Mouse (Mus musculus) gastrocnemius, adult 2 months (tissue): ENCODE data around the gene Srsf3. TPM values are rescaled to one million over a fixed set of nuclear protein-coding genes. Genes with fewer than 3 reads are reported as not detected.

Source experiments
- DNase-seq: peaks from one replicate; pipeline ENCODE4 v3.0.0; 2022
- H3K27ac ChIP-seq: fragments of 200-600 bp; 2 replicates; pipeline ENCODE4 v1.8.1; 2022; ENCODE audit warnings: mild to moderate bottlenecking
- H3K4me3 ChIP-seq: fragments of 200-600 bp; 2 replicates; pipeline ENCODE4 v1.8.1; 2022; ENCODE audit warnings: mild to moderate bottlenecking, moderate library complexity
- CTCF ChIP-seq: fragments of 200-600 bp; IDR thresholded peaks from 2 replicates; pipeline ENCODE4 v1.8.1; 2022; ENCODE audit warnings: antibody characterized with exemption, mild to moderate bottlenecking, moderate library complexity
- intact Hi-C: fragments of 180-260 bp; cut with DNase I; formaldehyde crosslinking; loops from one replicate; pipeline ENCODE4 v1.15.1; 2025
- total RNA-seq, 2 experiments: library from RNA; stranded (reverse); gene quantifications; 2 replicates each; pipeline ENCODE4 v1.2.3; 2021

Gene Srsf3
- total RNA-seq, 2 experiments from 2014 or later = 38.8 to 55.6 TPM

DNA sequence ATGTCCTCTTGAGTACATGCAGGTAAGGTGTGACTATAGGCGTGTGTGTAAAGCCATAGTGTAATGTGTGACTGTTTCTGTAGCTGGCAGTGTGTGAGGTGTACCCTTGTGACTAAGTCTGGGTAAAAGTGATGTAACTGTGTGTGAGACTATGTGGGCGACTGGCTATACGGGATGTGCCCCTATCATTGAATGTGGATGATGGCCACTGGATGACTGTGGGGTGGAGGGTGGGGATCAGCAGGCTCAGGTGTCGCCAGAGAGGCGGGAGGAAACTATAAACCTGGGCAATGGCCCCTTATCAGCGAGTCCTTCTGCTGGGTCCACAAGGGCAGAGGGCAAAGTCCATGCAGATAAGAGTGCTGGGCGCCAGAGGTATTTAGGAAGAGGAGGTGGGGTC is 17.5 kb downstream of the Srsf3 start:
- Histone ChIP-seq H3K4me3 (no peak overlapping the region), H3K27ac (peak overlapping the region; percentile 79; the same call in 1 of the 2 replicates)
- intact Hi-C loops = loop anchor here (1.0 to 2.0 kb wide), 3 partner anchors 45 to 197 kb away; no protein-coding TSS in a partner anchor
- DNase-seq = no peak
- no peak for TF ChIP-seq CTCF

DNA sequence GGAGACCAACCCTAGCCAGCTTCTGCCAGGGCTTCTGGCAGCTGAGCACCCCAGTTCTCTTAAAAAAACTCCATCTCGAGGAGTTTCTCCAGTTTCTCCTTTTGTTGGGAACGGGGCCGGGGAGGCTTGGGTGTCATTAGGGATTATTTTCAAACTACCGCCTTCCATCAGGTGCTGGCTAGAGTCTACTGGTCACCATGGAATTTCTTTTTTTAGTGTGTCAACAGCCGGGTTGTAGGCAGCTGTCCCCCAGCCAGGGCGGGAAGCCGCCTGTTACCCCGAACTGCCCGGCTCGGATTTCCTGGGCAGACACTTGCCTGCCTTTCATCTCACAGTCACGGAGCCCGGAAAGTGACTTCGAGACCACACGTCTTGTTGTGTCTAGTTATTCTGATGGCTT is 18.4 kb downstream of the Srsf3 start:
- intact Hi-C loops = no loop called here
- Histone ChIP-seq H3K4me3 (peak overlapping the region; percentile 49), H3K27ac (peak overlapping the region; percentile 79)
- DNase-seq = peak; percentile 89
- no peak for TF ChIP-seq CTCF

DNA sequence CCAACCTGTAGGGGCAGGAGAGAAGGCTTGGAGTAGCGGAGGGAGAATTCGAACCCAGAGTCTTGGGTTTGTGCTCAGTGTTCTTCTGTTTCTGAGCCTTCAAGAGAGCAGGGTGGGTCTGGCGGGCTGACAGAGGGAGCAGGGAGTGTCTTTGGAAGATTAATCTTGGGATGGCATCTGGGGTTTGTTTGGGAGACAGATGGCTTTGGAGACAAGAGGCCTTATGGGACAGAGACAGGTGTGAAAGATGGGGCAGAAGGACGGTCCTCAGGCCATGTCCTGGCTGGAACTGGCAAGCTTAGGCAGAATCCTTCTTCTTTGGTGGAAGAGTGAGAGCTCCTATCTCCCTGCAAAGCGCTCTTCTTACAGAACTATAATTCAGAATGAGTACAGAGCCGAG is 20.6 kb downstream of the Srsf3 start:
- TF ChIP-seq CTCF = no peak
- Histone ChIP-seq H3K4me3 (no peak overlapping the region), H3K27ac (peak overlapping the region; percentile 73; the same call in 1 of the 2 replicates)
- no peak for DNase-seq
- intact Hi-C loops = no loop called here

DNA sequence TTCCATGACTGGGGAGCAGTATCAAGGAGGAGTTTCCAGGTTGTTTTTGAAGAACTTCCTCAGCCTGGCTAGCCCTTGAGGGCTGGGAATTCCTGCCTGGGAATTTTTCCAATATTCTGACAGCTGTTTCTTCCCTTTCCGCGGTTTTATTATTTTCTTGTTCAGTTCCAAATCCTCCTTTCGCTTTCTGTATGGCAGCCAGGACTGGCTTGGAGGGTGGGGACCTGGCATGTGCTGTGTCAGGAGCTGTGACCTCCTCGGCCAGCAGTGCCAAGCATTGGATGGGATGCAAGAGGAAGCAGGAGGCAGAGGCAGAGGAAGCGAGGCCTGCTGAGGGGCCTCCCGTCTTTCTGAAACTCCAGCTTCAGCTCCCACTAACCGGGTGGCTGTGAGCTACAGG is 21.4 kb downstream of the Srsf3 start:
- peak overlapping the region; percentile 73 for H3K27ac ChIP-seq
- no peak for TF ChIP-seq CTCF
- DNase-seq = peak; percentile 80
- peak overlapping the region; percentile 20 for H3K4me3 ChIP-seq
- intact Hi-C loops = no loop called here

DNA sequence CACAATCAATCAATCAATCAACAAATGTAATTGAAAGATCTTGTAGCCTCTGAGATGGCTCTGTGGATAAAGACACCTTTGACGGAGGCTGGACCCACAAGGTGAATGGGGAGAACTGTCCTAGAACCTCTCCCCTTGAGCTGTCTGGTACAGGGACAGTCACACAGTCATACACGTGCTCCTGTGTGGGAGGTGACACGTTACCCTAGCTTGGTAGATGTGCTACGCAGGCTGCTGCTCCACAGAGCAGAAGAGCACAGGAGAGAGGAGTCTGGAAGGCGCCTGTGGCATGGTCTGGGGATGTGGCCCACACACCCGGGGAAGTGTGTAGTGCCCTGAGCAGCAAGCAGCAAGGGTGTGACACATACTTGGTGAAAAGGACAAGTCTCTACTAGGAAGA is 22.0 kb downstream of the Srsf3 start:
- intact Hi-C loops = no loop called here
- Histone ChIP-seq H3K4me3 (no peak overlapping the region), H3K27ac (peak overlapping the region; percentile 24; the same call in 1 of the 2 replicates)
- no peak for DNase-seq
- no peak for TF ChIP-seq CTCF

DNA sequence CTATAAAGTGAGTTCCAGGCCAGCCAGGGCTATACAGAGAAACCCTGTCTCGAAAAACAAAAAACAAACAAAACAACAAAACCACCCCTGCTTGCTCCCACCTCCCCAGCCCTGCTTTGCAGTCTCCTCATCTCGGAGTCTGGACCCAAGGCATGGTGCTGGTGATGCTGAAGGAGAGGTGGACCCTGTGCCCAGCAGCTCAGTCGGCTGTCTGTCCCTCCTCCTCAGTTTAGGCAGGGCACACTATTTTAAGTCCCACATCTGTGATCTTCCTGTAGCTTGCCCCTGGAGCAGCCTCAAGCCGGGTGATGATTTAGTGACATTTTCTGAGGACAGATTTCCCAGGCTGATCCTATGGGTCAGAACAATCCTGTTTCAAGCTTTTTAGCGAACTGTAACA is 23.2 kb downstream of the Srsf3 start:
- no peak for DNase-seq
- Histone ChIP-seq H3K4me3 (no peak overlapping the region), H3K27ac (peak overlapping the region; percentile 57)
- intact Hi-C loops = no loop called here
- no peak for TF ChIP-seq CTCF

DNA sequence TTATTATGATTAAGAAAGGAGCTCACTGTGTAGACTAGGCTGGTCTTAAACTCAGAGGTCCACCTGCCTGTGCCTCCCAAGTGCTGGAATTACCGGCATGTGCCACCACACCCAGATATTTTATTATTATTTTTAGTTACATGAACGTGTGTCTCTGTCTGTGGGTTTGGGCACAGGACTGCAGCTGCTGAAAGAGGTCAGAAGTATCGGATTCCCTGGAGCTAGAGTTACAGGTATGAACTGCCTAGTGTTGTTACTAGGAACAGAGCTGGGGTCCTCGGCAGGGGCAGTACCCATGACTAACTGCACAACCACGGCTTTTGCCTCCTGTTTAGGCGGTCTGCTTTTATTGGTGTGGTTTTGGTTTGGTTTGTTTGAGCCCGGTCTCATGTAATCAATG is 23.8 kb downstream of the Srsf3 start:
- intact Hi-C loops = loop anchor here (2.0 kb wide), 1 partner anchor 37 kb away; no protein-coding TSS in a partner anchor
- no peak for TF ChIP-seq CTCF
- no peak for DNase-seq
- H3K4me3 ChIP-seq = no peak overlapping the region
- H3K27ac ChIP-seq = peak overlapping the region; percentile 38

DNA sequence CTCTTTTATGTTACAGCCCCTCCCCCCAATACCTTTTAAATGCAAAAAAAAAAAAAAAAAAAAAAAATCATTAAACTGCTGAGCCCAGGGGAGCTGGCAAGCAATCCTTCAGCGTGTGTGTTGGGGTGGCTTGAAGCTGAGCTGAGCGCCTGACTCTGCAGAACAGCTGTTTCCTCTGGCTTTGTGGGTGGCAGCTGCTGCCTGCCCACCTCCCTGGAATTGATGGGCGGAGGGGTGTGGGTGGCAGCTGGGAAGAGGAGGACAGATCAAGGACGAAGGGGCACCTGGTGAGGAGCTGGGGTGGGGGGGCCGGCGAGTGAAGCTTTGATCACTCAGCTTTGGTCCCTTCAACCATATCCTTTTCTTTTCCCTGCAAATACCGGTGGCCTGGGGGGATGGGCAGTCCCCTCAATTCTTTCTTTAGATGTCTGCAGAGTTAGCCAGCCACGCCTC is 24.3 kb downstream of the Srsf3 start:
- H3K4me3 ChIP-seq = no peak overlapping the region
- H3K27ac ChIP-seq = peak overlapping the region; percentile 38; the same call in 1 of the 2 replicates
- intact Hi-C loops = loop anchor here (2.0 kb wide), 1 partner anchor 36 kb away; no protein-coding TSS in a partner anchor
- no peak for TF ChIP-seq CTCF
- DNase-seq = peak; percentile 38

DNA sequence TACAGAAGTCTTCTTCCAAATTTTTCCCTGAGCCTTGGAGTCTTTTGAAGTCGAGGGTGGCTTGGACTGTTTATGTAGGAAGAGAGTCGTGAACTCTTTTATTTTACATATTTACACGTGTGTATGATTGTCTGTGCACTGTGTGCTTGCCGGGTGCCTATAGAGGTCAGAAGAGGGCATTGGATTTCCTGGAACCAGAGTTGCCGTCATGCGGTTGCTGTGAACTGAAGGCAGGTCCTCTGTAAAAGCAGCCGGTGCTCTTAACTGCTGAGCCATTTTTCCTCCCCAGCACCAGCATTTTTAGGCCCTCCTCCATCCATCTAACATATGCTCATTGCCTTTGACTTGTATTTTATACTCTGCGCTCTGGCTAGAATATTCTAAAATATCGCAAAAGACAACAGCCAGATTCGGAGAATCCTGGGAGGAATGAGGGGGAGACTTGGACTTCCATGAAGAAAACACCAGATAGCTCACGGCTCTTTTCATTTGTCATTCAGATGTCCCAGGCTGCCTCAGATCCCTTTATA is 25.0 kb downstream of the Srsf3 start:
- DNase-seq = no peak
- no peak for TF ChIP-seq CTCF
- Histone ChIP-seq H3K27ac (peak overlapping the region; percentile 9), H3K4me3 (no peak overlapping the region)
- intact Hi-C loops = loop anchor here (2.0 kb wide), 1 partner anchor 35 kb away; no protein-coding TSS in a partner anchor

DNA sequence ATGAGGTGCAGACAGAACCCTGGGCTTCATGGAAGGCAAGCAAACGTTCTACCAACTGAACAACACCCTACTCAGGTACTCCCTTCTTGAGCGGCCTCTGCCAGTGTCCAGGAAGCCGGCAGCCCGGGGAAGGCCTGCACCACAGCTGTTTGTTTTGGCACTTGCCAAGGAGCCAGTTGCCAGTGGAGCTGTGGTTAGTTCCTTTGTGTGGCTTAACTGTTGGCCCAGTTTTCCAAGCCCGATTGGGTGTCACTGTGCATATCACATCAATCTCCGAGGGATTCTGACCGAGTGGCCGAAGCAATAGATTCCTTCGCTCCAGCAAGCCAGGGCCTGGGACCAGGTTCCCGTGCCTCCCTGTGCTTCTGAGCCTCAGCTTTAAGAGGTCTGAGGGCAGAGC is 25.5 kb downstream of the Srsf3 start:
- intact Hi-C loops = loop anchor here (2.0 kb wide), 2 partner anchors 19 to 35 kb away; no protein-coding TSS in a partner anchor
- peak overlapping the region; percentile 9 for H3K27ac ChIP-seq
- DNase-seq = peak; percentile 77
- no peak for TF ChIP-seq CTCF
- no peak overlapping the region for H3K4me3 ChIP-seq

DNA sequence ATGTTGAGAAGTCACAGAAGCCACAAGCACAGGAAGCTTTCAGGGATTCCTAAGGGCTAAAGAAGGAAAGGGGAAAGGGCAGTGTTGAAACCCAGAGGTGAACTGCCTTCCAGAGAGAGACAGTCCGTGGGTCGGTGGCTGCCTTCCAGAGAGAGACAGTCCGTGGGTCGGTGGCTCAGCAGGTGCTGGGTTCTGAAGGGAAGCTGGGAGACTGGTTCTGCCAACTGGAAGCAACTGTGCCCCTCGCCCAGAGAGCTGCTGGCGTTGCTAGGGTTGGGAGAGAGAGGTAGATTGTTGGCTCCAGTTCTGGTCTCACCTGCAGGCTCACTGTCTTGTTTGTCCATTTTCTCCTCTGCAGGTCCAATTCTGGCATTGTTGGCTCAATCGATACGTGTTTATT is 26.1 kb downstream of the Srsf3 start:
- intact Hi-C loops = loop anchor here (2.0 kb wide), 1 partner anchor 18 kb away; no protein-coding TSS in a partner anchor
- Histone ChIP-seq H3K4me3 (no peak overlapping the region), H3K27ac (peak overlapping the region; percentile 12; the same call in 1 of the 2 replicates)
- no peak for DNase-seq
- no peak for TF ChIP-seq CTCF

DNA sequence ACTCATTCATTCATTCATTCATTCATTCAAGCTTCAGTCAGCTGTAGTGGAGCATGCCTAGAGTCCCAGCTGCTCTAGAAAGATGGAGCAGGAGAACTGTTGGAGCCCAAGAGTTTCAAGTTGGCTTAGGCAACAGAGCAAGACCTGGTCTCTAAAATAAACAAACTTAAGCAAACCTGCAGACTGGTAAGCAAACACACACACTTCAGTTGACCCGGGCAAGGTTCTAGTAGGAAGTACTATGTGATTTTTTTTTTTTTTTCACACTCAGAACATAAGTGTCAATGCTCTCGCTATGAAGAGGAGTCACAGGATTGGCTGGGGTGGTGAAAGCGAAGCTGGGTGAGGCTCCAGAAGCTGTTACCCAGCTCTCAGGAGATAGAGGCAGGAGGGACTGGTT is 27.2 kb downstream of the Srsf3 start:
- Histone ChIP-seq H3K4me3 (no peak overlapping the region), H3K27ac (no peak overlapping the region)
- intact Hi-C loops = loop anchor here (2.0 kb wide), 1 partner anchor 17 kb away; no protein-coding TSS in a partner anchor
- TF ChIP-seq CTCF = no peak
- DNase-seq = no peak

DNA sequence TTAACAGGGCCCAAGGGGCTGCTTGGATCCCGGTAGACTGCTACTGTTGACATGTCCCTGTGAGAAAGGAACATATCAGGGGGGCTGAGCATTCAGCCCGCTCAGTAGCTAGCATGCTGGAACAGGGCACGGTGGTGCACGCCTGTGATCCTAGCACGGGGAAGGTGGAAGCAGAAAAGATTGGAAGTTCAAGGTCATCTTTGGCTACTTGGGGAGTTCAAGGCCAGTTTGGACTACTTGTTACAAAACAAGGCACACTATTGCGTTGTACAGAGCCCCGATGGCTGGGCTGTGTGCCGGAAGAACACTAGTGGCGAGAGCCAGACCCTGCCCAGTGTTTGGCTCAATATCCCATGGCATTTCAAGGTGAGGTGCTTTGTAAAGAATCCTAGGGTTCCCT is 28.5 kb downstream of the Srsf3 start:
- Histone ChIP-seq H3K4me3 (no peak overlapping the region), H3K27ac (no peak overlapping the region; the same call in 1 of the 2 replicates)
- TF ChIP-seq CTCF = no peak
- intact Hi-C loops = no loop called here
- no peak for DNase-seq
